Mouse (Mus musculus): ENCODE data around the gene Tnfaip8l1.

Tnfaip8l1 gene

DNA sequence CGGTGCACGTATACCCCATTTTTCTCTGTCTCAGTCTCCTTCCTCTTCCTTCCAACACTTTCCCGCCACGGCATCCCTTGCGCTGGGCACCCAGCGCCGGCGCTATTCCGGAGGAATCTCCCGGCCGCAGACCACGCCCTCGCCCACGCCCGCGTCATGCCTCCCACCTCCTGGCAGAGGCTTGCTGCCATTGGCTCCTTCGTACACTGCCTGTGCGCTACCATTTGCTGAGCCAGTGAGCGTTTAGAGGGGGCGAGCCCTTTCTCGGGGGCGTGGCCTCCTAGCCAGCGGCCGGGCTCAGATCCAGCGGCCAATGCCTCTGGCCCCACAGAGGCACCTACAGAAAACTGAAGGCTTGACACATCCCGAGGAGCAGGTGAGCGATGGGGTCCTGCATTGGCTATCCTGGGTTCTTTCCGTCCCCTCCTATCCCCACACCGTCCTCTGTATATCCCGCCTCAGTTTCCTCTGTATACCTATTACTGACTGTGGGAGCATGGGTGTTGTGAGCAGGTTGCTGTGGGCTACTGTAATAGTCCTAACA is at the start of gene Tnfaip8l1:
TSS of gene Tnfaip8l1 (plus strand) at position 247 of the 544 bp plus-strand sequence.
- peak; percentile 56 for DNase-seq (ENCODE audit: low read depth, low spot score)

DNA sequence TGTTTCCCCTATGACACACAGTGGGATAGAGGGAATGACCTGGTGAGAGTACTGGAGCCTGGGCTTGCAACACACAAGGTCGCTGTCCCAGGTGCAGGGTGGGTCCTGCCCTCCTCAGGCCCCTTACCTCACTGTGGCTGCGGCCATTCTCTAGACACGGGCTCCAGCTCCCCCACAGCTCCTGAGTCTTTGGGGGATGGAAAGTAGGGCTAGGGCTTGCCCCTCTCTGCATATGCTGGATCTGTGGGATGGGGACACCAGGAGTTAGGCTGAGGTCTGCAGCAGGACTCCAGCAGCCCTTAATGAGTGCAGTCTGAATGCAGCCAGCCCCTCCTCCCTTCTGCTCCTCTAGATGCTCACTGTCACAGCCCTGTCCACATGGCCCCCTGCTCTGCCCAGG is 49.5 kb upstream of the Tnfaip8l1 start:
- DNase-seq (ENCODE audit: low read depth, low spot score), result no peak

DNA sequence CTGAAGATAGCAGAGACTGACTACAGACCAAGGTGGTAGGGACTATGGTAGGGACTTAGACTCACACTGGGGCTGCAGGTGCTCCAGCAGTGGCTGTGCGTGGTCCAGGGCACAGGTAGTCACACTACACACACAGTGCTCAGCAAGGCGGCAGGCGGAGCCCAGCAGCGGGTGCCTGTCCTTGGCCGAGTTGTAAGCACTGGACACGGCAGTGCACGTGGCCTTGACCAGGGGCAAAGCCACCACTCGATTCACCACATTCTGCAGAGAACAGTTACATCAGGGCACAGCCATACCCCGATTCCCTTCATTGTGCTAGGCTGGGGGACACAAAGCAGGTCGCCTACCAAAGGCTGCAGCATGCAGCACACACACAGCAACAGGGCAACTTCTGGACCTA is 46.1 kb upstream of the Tnfaip8l1 start:
- no peak for DNase-seq (ENCODE audit: low read depth, low spot score)

DNA sequence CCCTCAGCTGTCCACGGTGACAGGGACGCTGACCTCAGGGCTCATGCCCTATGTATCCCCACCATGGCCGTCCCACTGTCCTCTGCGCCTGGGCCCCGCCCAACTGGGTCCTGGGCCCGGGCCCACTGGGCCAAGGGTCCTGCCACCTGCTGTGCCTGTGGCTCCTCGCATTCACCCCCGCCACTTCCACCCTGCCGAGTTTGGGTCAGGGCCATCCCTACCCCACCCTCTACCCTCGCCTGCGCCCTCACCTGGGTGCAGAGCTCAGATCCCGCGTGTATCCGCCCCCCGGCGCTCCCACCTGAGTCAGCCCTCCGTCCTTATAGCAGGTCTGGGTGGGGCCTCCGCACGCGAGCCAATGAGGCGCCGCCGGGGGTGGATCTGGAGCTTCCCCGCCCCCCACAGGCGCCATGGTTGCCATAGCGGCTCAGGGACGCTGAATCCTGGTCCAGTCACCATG is 45.0 kb upstream of the Tnfaip8l1 start, which contains the start of gene Plin5:
TSS of gene Plin5 (minus strand) at position 346 of the 460 bp plus-strand sequence.
- no peak for DNase-seq (ENCODE audit: low read depth, low spot score)

DNA sequence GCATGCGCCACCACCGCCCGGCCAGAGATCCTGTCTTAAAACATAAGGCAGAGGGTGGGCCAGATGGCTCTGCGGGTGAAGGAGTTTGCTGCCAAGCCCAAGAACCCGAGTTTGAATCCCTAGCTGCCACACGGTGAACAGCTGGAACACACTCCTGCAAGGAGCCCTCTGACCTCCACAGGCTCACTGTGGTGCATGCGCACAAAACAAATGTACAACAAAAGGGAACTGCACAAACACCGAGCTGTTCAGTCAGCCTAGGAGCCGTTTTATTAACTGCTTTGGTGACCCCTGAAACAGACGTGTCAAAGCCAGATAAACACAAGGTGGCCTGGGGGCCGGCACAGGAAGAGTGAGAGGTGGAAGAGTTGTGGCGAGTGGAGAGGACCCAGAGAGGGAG is 42.8 kb upstream of the Tnfaip8l1 start:
- no peak for DNase-seq (ENCODE audit: low read depth, low spot score)

DNA sequence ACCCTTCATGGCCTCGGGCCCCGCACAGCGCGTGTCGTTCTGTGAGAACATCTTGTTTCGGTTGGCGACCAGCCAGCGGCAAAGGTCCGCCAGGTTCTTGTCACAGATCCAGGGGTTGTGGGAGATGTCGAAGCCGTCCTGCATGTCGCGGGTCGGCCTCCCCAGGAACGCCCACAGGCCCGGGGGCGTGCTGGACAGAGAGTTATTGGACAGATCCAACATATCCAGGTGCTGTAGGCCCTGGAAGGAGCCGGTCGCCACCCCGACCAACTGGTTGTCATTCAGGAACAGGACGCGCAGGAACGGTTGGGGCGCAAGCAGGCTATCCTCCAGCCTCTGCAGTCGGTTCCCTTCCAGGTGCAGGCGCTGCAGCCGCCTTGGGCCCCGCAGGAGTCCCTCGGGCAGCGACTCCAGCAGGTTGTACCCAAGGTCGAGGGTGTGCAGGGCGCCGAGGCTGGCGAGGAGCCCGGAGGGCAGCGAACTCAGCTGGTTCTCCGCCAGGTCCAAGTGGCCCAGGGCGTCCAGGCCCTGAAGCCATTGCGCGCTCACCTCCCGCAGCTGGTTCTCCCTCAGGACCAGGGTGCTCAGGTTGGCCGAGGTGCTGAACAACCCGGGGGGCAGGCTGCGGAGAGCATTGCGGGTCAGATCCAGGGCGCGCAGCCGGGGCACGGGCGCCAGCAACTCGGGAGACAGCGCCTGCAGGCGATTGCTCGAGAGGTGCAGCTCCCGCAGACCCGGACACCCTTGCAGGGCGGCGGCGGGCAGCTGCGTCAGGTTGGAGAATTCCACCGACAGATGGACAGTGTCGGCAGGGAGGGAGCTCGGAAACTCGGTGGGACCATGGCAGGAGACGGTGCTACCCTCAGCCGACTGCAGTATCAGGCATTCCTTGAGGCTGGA is 42.0 kb upstream of the Tnfaip8l1 start:
- no peak for DNase-seq (ENCODE audit: low read depth, low spot score)

DNA sequence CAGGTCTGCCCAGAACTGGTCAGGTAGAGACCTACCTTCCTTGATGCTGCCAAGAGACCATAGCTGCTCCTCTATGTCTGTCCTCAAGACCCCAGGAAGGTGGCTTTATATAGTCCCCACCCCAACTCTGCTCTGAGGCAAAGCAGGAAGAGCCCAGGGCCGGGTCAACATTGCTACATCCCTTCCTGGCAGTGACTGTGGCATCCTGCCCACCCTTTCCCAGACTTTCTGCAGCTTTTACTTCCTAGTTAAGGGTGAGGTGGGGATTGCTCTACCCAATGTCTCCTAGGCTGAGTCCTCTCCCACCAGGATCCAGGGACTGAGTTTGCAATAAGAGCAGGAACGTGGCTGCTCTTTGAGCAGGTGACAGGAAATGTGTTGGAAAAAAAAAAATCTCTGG is 40.5 kb upstream of the Tnfaip8l1 start, which contains the start of gene Lrg1:
TSS of gene Lrg1 (minus strand) at position 176 of the 400 bp plus-strand sequence.
- DNase-seq (ENCODE audit: low read depth, low spot score), result no peak

DNA sequence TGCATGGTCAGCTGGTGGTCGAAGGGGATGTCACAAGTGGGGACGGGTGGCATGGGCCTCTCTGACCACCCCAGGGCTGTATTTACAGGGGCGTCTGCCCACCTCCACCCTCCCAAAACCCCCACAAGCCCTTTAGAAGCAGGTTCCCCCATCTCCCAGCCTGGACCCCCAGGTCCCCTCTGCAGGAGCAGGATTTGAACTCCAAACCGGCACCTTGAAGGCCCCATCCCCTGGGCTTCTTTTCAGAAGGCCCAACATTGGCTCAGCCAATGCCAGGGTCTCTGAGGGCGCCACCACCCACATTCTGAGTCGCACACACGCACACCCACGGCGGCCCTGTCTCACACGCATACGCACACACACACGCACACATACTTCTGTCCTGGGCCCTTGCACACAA is 39.1 kb upstream of the Tnfaip8l1 start:
- DNase-seq (ENCODE audit: low read depth, low spot score), result no peak

DNA sequence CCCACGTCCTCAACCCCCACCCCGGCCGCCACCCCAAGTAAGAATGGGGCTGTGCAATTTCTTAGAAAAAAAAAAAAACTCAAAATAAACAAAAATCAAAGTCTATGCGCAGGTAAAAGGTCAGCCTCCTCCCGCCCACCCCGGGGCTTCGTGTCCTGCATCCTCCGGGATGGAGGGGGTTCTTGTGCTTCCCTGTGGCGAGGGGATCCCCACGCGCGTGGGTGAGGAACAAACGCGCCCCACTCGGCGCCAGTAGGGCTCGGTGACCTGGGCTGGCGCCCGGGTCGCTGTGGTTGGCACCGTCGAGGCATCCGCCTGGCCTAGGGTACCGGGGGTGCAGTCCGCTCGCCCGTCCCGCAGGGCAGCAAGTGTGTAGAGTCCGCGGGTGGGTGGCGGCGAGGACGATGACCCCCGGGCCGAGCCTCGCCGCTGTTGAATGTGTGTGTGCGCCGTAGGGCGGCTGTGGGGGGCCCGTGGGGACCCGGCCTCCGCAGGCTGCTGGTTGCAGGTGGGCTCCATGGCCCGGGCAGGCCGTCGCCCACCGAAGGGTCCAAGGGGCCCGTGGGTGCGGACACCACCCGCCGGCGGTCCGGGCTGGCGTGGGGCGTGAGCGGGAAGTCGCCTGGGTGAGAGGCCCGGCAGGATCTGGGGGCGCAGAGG is 38.5 kb upstream of the Tnfaip8l1 start:
- DNase-seq (ENCODE audit: low read depth, low spot score), result no peak

DNA sequence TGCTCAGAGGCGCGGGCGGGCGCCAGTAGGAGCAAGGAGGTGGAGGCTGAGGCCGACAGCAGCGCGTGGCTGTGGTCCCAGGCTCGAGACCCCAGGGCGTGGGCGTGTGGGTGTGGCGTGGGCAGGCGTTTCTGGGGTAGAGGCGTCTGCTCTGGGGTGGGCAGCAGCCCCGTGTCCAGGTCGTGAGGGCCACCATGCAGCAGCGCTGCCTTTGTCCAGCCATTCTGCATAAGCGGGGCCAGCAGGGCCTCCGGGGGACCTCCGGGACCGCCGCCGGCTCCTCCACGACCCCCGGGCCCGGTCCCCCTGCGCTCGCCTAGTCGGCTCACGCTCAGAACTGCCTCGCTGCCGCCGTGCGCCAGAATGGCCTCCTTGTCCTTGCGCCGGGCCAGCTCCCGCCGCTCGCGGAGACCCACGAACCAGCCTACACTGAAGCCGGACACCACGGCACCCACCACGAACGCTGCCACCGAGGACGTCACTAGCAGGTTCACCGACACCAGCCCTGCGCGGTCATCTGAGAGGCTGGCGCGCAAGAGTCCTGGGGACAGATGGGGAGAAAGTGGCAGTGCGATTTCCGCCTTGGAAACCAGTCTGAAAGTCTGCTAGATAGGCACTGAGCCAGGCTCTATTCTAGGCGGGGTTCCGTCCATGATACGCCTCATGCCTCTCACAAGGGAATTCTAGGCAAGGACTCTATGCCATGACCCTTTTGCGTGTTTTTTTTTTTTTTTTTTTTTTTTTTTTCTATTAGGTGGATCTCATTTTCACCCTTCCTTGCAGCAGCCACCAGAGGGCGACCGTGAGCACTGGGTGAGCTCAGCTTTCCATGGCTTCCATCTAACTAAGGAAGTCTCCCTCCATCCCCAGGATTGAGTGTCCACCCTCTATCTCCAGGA is 37.7 kb upstream of the Tnfaip8l1 start:
- DNase-seq (ENCODE audit: low read depth, low spot score), result no peak

DNA sequence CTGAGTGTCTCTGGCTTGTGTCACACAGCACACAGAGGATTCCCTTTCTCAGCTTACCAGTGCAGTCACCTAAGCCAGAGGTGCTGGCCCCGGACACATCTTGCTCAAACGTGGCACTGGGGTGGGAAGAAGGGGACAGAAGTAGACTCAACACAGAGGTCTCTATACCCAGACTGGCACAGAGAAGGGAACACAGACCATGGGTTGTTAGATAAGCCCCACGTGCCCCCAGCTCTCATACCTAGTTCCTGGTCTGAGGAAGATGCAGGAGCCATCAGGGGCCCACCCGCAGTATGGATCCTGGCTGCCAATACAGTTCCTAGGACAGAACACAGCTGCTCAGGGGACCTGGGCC is 37.0 kb upstream of the Tnfaip8l1 start:
- DNase-seq (ENCODE audit: low read depth, low spot score), result no peak

DNA sequence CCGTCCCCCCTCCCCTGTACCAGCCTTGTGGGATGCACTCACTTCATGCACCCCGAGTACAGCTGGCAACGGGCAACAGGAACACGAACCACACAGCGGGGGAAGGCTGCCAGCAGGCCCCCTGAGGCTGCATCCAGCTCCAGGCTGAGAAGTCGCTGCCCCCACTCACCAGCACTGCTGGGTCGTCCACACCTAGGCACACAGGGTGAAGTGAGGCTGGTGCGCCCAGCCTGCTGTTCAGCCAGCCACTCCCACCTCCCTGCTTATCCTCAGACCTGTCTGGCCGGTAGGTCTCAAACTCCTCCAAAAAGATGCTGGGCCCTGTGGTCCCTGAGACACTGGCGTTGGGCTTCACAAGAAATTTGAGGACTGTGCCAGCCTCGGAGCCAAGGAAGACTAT is 36.1 kb upstream of the Tnfaip8l1 start:
- no peak for DNase-seq (ENCODE audit: low read depth, low spot score)

DNA sequence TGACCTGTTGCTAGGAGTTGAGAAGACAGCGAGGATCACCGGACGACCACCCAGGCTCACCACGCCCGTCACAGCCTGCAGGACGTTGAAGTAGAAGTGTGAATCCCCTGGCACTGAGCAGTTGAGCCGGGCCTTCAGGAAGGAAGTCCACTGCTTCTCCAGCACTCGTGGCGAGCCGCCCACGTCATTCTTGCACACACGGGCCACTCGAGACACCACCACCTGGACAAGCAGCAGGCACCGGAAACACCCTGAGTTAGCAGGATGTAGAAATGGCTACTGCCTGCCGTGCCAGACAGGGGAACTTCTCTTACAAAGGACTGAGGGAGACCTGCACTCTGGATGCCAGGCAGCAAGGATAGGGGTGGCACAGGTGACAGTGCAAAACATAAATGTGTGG is 34.0 kb upstream of the Tnfaip8l1 start:
- DNase-seq (ENCODE audit: low read depth, low spot score), result no peak

DNA sequence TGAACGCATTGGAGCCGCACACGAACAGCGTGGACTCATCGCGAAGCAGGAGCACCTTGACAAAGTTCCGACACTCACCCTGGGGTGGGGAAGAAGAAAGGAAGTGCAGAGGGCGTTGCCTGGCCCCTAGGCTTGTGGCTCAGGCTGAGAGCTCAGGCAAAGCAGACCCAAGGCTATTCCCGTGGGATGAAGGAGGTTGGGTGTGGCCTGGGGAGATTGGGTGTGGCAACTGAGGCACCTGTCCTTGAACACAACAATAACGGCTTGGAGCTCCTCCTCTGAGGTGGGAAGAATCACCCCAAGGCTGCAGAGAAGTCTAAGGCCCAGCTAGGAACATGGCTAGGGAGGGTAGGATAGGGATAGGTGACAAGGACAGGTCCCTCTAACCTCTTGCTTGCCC is 31.1 kb upstream of the Tnfaip8l1 start:
- DNase-seq (ENCODE audit: low read depth, low spot score), result no peak

DNA sequence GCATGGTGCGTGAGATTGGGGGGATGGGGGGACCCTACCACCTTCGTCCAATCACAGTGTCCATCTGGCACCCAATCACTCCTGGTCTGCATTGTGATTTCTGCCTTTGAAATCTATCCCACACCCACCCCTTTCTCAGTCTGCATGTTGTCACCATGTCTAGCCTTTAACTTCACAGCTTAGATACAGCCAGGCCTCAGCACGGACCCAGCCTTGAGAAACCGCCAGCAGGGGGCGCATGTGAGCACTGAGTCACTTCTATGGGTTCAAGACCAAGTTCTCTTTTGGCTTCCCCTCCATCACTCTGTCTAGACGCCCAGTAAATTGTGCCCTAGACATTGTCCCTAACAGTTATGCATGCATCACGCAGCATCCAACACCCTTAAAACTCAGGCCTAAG is 30.5 kb upstream of the Tnfaip8l1 start:
- no peak for DNase-seq (ENCODE audit: low read depth, low spot score)

DNA sequence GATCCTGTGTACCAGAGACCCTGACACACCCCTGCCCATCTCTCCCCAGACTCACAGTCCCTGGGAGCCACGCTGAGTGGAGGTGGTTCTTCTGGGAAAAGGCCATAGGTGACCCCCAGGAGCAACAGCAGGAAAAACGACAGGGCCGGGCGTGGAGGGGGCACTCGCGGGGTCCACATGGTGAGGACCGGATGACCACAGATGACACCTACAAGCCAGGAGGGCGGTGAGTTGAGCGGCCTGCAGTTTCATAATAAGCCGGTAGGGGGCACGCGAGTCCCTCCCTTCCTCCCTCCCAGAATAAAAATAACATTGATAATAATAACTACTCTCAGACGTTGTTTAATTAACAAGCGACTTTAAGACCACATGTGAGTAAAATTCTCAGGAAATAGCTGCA is 29.6 kb upstream of the Tnfaip8l1 start:
- DNase-seq (ENCODE audit: low read depth, low spot score), result peak; percentile 39

DNA sequence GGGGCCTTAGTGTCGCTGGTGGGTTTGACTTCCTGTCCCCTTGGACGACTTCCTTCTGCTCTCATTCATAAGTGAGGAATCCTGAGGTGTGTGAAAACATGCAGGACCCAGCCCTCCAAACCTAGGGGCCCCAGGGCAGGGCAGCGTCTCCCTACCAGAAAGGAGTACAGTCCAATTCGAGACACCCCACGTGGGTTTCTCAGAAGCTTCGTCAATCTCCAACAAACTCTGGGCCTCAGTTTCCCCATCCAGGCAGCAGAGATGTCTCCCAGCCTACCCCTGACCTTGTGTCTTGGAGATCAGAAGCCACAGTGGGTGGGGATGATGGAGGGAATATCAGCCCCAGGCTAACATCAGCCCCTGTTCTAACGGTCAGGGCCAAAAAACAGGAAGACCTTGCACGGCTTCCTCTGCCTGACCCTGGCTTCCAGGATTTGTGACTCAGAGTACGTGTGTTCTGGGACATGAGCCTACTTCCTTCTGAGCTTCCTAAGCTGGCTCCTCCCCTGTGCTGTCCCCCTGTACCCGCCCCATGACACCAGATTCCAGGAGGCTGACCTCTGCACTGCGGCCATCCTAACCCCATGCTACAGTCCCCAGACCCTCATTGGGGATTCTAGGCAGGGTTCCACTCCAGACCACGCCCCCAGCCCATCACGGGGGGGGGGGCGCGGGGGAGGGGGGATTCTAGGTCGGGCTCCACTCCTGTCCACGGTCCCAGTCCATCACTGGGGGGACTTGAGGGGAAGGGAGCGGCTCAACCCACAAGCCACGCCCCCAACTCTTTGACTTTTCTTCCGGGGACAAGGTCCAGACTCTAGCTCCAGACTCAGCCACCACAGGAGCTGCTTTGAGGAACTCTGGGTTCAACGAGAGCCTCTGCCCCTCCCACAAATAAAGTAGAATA is 28.6 kb upstream of the Tnfaip8l1 start:
- no peak for DNase-seq (ENCODE audit: low read depth, low spot score)

DNA sequence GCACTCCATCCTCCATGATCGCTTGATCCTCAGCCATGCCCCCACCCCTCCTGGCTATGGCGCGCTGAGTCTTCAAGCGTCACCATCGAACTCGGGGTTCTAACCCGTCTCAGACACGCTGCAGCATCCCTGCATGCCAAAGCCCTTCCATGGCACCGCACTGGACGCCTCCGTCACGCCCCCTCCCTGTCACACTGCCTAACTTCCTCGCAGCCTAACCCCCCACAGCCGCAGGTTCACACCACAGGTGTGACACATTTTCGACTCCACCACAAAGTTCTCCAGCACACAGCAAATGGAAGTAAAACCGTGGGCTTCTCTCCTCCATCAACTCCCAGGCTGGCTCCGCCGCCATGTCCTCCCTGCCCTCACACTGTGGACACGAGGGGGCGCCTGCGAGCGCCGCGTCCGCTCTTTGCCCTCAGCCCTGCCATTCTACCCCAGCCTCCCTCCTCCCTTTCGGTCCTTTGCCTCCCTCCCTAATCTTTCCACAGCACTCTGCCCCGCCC is 27.8 kb upstream of the Tnfaip8l1 start:
- DNase-seq (ENCODE audit: low read depth, low spot score), result no peak

DNA sequence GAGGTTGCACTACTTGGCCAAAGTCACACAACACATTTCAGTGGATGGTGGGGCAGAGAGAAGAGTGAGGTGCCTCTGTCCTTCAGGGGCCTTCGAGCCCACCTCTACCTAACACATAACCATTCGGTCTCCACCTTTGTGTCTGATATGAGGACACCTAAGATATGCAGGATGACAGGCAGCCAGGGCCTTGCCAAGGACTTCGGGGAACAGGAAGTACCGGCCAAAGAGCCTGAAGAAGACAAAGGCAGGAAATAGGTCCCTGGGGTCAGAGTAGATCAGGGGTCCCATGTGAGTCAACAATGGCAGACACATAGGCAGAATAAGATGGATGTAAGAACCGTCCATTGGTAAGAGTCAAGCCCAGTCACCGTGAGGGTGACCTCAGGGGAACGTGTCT is 25.7 kb upstream of the Tnfaip8l1 start:
- DNase-seq (ENCODE audit: low read depth, low spot score), result no peak
